Mouse (Mus musculus): ENCODE measurements around the gene Cox7b.
"Not testable (repeated sequence)": the region's sequence is repeated elsewhere in the genome, so short reads cannot be mapped to it uniquely, and the experiment has no call there.

The Cox7b gene

DNA sequence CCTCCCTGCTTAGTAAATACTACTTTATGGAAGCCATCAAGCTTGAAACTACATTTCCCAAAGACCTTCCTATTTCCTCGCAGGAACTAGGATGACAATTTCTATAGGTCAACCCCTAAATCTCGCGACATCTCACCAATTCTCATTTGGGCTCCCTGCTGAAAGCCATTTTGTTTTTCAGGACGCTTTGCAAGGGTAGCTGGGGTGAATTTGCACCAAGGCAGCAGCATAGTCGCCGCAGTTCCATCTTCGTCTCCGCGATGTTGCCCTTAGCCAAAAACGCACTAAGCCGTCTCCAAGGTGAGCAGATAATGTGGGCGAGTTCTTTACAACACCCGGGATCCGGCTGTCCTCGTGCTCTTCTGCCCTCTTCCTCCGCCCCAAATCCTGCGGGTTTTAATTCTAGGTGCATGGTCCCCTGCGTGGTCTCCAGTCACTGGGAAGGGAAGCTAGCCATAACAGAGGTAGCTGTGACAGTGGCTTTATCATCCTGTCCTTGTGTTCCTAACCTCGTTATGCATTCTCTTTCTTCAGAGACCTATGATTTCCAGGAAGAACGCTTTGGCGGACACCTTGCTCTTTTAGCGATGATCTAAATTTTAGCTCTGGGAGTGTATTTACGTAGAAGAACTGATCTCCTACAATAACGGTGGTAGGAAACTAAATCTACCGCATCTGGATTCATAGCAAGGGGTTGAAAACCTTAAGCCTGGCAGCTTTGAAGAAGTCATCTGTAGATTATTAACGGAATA lies at the start of gene Cox7b:
Cox7b (plus strand) TSS at position 130 of the 752 bp plus-strand sequence.
- peak; percentile 61 for DNase-seq (ENCODE audit: low spot score)

DNA sequence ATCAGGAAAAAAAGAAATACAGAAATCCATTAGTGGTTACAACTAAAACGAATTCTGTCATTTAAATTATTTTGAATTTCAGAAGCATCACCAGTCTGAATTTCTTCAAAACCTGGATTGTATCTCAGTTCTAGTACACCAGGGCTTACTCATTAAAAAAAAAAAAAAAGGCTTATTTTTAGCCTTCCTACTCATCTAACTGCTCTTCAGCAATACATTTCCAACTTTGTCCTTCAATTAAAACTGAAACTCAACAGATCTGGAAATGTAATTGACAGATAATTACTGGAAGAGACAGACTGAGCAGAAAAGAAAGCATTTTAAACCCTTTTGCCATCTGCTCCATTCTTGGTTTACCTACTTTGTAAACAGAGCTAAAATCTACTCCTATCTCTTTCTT lies 13.9 kb upstream of the Cox7b start:
- DNase-seq (ENCODE audit: low spot score): no peak

DNA sequence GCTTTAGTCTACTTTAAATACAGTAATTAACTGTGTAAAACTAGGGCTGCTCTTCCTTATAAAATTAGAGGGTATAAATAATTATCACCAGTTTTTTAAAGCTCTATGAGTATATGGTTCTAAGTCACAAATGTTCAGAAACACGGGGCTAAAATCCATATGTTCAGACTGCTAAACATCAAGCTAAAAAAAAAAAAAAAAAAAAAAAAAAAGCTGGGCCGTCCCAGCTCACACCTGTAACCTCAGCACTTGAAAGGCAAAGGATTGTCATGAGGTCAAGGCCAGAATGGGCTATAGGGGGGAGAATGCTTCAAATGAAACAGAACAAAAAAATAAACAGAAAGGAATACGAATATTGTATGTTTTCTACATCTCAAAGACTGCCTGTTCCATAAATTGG lies 4.7 kb upstream of the Cox7b start:
- DNase-seq (ENCODE audit: low spot score): no peak

DNA sequence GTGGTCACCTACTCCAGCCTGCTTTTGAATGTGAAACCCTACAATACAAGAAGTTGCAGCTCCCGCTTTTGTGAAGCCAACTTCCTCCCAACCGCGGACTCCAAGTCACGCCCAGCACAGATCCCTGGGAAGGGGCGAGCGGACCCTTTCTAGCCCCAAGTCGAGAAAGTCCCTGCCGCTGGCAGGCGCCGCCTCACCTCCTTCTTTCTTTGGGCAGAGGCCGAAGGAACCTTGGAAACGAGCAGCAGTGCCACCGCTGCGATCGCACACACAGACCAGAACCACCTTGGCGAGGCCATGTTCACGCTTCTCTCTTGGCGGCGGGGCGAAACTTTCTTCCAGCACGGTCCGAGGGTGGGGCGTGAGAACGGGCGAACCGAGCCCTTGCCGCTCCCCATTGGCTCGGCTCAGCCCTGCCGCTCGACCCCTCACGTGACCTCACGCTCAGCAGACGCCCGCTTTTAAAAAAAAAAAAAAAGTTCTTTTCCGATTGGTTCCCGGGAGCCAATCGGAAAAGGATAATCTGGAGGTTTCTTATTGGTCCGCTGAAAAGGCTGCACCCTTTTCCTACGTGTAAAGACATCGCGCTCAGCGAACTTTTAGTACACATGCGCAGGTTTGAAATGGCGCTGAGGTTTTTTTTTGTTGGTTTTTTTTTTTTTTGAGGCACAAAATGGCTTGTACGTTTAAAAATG lies 3.9 kb upstream of the Cox7b start, which contains the start of gene Magt1:
Magt1 (minus strand) TSS at position 442 of the 695 bp plus-strand sequence.
- DNase-seq (ENCODE audit: low spot score): peak; percentile 76

DNA sequence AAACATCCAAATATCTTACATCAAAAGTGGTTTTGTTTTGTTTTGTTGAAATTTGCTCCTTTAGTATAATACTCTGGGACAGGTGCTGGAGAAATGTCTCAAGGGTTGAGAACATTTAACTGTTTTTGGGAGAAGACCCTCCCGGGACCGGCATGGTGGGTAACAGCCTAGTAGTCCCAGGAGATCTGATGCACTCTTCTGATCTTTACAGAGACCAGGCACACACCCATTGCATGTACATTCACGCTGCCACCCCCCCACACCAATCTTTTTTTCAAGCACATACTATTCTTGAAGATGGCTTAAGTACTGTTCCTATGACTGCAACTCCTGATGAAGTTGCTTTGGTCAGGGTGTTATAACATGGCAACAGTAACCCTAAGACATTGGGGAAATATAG lies 2.9 kb upstream of the Cox7b start:
- DNase-seq (ENCODE audit: low spot score): no peak

DNA sequence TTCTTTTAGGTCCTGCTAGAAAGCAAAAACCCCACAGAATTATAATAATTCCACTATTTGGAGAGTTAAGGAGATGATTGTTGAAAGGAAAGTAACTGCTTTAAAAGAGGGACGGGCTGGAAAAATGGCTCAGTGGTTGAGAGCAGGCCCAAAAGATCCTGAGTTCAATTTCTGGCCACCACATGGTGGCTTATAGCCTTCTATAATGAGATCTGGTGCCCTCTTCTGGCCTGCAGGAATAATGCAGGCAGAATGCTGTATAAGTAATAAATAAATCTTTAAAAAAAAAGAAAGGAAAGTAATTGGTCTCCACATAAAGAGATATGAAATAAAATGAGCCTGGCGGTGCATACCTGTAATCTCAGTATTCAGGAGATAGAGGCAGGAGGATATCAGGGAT lies 2.3 kb upstream of the Cox7b start:
- DNase-seq (ENCODE audit: low spot score): no peak

DNA sequence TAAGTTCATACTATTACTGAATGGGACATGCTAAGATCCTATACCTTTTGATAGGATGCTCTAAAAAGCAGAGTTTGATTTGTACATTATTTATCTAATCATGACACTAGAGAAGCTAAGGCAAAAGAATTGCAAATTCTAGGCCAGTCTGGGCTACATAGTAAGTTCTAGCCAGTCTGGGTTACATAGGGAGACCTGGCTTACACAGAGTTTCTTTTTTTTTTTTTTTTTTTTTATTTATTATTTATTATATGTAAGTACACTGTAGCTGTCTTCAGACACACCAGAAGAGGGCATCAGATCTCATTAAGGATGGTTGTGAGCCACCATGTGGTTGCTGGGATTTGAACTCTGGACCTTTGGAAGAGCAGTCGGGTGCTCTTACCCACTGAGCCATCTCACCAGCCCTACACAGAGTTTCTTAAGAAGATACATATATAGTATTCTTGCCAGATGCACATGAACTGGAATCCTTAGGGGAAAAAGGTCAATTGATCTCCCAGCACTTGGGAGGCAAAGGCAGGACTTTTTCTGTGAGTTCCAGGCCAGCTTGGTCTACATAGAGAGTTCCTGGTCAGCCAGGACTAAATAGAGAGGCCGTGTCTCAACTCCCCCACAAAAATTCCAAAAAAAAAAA lies 641 bp upstream of the Cox7b start:
- not testable (repeated sequence) for DNase-seq (ENCODE audit: low spot score)

DNA sequence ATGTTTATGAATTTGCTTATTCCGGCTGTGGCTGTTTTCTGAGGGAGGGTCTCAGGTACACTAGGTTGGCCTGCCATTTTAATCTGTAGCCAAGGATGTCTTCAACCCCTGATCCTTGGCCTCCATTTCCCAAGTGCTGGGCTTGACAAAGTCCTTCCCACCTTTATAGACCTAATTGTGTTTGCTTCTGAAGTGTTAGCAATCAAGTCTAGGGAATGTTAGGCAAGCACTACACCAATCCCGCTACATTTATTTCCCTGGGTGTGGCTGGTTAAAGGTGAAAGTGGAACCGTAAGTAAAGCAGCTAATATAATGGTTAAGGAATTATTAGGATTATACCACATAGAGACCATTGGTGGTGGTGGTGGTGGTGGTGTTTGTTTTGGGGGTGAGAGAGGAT lies 1.6 kb downstream of the Cox7b start:
- DNase-seq (ENCODE audit: low spot score): no peak

DNA sequence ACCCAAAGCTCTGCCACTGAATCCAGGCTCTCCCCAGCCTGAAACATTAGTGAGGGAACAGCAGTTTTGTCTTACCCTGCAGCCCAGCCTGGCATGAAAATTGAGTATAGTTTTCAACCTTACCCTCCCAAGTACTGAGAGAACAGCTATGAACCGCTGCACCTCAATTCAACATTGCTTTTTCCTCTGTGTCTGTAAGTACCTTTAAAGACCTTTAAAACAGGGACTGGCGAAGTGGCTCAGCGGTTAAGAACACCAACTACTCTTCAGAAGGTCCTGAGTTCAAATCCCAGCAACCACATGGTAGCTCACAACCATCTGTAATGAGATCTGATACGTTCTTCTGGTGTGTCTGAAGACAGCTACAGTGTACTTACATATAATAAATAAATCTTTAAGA lies 2.0 kb downstream of the Cox7b start:
- no peak for DNase-seq (ENCODE audit: low spot score)

DNA sequence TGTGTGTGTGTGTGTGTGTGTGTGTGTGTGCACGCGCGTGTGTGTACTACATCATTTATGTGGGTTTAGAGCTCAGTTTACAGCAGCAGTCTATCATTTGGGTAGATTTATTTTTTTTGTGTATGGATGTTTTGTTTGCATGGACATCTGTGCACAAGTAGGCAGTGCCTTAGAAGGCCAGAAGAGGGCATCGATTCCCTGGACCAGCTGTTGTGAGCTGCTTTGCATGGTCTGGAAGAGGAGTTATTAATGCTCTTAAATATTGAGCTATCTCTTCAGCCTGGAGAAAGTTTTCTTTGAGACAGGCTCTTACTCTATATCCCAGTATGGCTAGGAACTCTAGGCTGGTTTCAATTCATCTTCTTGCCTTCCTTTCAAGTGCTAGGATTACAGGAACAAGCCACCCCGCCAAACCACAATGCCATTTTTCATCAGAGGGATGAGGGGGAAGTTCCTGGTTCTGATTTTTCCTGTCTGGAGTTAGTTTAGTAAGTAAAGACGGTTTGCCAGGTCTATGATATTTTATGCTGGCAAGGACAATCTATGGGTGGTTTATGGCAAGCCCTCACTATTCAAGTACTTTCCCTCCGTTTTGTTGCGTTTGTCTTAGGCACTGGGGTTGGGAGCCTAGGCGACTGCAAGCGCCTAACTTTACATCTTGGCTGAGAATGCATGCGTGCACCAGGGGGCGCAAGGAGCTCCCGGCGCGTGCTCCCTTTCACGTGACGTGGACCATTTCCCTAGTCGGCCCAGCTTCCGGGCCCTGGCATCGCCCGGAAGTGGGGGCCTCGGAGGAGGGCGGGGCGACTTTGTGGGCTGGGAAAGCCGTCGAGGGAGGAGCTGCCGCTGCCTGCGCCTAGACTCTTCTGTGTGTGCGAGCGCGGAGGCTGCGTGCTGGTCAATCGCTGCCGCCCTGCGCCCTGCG lies 11.2 kb downstream of the Cox7b start, which contains the start of gene Atp7a:
Atp7a (plus strand) TSS at position 859 of the 925 bp plus-strand sequence.
- DNase-seq (ENCODE audit: low spot score): peak; percentile 85

DNA sequence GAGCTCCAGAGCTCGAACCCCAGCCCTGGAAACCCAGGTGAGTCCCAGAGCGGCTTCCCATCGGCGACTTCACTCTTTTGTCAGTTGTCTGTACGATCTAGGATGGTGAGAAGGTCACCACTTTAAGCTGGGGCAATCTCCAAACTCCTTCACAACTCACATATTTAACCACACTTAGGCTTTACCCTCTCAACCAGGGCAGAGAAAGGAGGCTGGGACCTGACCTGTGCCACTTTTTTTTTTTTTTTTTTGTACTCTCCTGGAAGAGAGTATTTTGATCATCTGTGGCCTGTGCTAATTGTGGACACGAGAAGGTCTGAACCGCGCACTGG lies 11.8 kb downstream of the Cox7b start:
- DNase-seq (ENCODE audit: low spot score): no peak

DNA sequence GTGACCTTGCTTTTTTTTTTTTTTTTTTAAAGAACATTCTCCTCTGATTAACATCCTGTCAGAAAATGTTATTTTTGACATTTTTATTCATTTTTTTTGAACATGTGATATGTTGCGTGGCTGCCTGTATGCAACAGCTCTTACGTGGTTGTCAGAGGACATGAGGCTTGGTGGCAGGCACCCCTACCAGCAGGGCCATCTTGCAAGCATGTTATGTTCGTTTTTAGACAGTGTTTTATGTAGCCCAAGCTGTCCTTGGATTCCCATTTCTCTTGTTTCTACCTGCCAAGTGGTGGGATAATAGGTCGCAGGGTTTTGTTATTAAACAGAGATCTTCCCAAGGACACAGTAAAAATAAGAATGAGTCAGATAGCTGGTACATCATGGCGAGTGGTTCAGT lies 14.7 kb downstream of the Cox7b start:
- no peak for DNase-seq (ENCODE audit: low spot score)

DNA sequence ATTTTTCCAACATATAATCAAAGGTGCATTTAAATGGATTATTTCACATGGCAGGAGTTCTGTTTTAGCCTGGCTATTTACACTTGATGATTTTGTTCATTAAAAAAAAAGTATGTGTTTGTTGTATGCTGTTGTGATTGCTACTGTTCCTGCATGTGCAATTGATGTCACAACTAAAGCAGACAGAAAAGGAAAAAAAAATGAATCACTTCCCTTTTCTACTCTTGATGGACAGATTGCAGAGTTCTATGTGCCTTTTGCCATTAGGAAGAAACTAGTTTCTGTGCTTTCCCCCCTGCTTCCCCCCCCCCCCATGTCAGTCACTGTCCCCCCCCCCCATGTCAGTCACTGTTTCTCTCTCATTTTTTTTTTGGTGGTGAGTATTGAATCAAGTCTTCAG lies 15.6 kb downstream of the Cox7b start:
- no peak for DNase-seq (ENCODE audit: low spot score)

DNA sequence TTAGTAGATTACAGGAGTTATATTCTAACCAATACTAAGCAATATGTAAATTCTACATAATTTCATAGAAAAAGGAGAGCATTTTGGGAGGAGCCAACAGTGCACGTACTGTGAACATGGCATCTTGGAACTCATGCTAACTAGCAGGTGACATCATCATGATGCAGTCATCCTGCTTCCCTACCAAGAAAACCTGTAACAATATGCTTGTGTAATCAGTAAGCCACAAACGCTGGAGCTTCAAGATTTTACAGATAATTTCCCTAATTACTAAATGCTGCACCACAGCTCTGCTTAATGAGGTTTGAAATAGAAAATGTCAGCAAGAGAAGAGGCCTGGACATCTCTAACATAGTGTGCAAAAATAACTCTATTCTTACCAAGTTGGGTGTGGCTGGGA lies 20.2 kb downstream of the Cox7b start:
- no peak for DNase-seq (ENCODE audit: low spot score)

DNA sequence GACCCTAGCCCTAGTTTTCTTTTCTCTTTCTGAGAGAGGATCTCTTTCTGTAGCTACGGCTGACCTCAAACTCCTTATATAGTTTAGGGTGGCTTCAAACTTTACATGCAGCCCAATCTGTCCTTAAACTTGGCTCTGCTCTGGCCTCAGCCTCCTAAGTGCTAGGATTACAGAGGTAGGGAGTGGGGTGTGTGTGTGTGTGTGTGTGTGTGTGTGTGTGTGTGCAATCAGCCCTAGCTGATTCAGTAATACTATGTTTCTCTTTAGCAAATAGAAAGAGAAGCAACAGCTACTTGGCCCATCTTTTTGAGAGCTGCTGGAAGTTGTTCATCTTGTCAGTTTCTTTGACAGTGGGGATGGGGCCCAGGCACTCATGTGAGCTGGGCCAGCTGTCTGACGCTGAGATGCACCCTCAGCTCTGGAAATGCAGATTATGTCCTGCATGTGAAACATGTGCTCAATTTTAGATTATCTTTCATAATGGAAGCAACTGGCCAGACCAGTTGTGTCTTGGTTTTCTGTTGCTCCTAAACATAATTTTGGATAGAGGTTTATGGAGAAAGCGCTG lies 21.8 kb downstream of the Cox7b start:
- DNase-seq (ENCODE audit: low spot score): no peak

DNA sequence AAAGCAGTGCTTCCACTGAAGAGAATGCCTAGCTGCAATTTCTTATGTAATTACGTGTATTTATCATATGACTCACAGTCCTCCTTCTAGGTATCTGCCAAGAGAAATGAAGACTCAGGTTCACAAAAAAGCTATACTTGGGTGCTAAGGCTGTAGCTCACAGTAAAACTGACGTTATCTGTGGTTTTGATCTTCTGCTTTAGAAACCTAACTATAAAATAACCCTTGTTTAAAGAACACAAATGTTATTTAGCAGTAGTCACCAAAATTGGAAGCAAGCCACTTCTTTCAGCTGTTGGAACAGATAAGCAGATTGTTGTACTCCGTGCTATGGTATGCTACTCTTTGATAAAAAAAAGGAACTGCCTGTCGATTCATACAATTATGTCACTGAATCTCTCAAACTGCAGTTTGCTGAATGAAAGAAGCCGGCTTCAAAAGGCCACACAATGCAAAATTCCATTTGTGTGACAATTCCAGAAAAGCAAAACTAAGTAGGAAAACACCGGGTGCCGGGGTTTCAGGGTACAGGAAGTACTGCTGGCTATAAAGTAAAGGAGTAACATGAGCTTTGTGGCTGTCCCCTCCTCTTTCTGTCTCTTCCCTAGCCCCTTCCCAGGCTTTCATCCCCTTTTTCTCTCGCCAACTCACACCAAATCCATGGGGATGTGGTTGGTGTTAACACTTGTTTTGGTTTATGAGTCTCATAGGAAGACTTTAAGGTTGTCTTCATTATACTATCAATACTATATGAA lies 28.5 kb downstream of the Cox7b start:
- DNase-seq (ENCODE audit: low spot score): no peak

DNA sequence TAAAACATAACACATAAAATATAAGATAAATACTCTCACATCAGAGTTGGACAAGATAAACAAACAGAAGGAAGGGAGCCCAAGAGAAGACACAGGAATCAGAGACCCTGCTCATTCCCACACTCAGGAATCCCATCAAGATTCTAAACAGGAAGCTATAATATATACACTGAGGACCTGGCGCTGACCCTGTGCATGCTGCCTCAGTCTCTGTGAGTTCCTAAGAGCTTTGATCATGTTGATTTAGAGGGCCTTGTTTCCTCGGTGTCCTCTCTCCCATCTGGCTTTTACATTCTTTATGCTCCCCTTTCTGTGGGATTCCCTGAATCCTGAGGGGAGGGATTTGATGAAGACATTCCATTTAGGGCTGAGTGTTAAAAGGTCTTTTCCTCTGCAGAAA lies 30.0 kb downstream of the Cox7b start:
- no peak for DNase-seq (ENCODE audit: low spot score)

DNA sequence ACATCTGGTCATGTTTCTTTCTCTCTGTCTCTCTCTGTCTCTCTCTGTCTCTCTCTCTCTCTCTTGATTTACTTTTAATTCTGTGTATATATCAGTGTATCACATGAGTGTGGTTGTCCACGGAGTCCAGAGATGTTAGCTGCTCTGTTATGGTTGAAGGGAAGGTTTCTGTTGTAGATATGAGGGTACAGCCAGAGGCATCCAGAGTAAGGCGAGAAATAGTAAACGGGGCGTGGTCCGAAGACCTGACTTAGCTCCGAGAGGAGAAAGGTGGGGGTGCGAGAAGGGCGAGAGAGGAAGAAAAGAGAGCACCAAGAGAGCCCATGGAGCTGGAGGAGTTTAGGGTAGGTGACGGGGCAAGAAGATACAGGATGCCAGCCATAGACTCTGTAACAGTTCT lies 30.4 kb downstream of the Cox7b start:
- DNase-seq (ENCODE audit: low spot score): no peak

DNA sequence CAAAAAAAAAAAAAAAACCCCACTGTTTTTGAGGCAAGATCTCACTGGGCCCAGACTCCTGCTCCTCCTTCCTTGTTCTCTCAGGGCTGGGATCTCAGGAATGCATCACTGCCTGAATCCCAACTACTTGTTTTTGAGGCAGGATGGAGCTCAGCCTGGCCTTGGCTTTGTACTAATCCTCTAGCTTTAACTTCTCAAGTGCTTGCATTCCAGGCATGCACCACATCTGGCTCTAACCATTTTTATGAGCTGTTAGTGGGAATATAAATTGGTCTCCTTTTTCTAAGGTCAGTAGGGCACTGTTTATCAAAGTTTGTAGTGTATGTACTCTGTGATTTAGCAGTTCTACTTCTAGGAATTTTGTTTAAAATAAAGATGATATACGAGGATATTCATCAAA lies 32.7 kb downstream of the Cox7b start:
- DNase-seq (ENCODE audit: low spot score): no peak

Measured in spleen, adult 12 weeks (tissue).